Mouse (Mus musculus): Measurements from ENCODE around the gene Tsc1.

Gene Tsc1

GRCm38 (mm10) chr2:28640461-28641424 lies at the start of gene Tsc1:
Gene Tsc1, plus strand, starts transcription at chr2:28641228.
- DNase-seq (ENCODE audit: low read depth, low spot score) = peak; percentile 96

- DNase-seq (ENCODE audit: low read depth, low spot score) = no peak
Observed at GRCm38 (mm10) chr2:28591479-28591878, 49.5 kb upstream of the Tsc1 start.

GRCm38 (mm10) chr2:28592809-28593208 lies 48.2 kb upstream of the Tsc1 start:
- DNase-seq (ENCODE audit: low read depth, low spot score) = no peak

DNA sequence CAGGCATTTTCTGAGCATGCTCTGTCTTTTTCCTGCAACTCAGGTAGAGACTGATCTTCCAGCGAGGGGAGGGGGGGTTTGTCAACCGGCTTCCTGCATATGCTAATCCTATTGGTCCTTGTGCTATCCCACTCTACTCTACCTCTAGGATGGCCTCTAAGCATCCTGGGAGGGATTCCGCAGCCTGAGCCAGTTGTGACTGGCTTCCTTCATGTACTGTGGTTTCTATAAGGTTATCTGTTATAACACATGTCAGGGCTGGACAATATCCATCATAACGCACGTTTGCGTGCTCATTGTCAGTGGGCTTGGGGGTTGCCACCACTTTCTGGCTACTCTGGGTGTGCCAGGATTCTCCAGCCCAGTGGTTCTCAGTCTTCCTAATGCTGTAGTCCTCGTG lies 45.0 kb upstream of the Tsc1 start:
- DNase-seq (ENCODE audit: low read depth, low spot score) = no peak

DNA sequence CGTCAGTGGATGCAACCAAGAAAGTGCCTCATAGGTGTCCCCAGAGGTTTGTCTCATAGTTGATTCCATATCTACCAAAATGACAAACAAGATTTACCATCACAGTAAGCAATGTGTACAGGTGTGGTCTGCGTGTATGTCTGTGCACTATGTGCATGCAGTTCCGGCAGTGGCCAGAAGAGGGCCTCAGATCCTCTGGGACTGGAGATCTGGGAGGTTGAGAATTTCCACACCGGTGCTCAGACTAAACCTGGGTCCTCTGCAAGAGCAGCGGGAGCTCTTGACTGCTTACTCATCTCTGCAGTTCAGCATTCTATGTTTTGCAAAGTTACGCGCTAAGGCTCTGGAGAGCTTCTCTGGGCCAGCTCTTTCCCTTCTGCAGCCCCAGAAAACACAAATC lies 44.0 kb upstream of the Tsc1 start:
- no peak for DNase-seq (ENCODE audit: low read depth, low spot score)

DNA sequence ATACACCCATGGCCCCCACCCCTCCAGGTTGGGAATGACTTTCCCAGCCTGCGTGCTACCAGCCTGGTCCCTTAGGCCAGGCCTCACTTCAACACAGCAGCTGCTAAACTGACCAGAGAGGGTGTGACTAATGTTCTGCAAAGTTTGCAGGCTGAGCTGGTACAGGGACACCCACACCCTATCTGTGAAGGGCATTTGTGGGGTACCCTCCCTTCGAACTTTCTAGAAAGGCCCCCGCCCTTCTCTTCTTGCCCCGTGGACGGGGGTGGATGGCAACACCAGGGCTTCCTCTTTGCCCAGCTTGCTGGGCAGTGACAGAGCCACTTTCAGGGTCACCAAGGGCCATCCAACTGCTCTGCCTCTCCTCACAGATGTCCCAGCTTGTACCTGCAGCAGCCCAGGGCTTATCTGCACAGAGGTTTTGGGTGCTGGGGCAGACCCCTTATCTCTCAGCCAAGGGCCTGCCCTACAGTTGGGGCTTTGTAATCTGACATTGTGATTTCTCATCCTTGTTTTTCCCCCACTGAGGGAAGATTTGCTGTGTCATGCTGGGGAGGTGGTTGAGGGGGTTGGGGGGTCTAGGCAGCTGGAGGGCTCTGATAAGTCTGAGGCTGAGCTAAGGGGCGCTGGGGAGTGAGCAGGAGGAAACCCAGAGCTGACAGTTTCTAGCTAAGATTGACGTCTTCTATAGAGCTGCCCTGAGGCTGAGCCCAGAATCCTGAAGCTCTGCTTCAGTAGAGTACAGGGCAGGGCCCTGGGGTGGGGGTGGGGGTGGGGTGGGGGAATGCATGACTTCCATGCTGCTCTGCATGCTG lies 43.1 kb upstream of the Tsc1 start:
- DNase-seq (ENCODE audit: low read depth, low spot score) = no peak

- no peak for DNase-seq (ENCODE audit: low read depth, low spot score)
Observed at GRCm38 (mm10) chr2:28598692-28599568, 42.1 kb upstream of the Tsc1 start.

DNA sequence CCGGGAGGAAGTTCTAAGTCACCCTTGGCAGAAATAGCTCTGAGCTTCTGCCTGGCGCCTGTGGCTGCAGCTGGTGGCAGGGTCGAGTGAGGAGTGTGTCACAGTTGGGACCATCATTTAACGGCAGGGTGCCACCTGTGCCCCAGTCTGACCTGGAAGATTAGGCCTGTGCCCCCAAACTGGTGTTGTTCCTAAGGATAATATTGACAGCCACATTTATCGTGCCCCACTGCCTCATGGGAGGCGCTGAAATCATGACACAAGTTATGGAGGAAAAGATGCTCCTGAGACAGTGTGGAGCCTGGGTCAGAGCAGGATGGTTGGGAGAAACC lies 41.5 kb upstream of the Tsc1 start:
- no peak for DNase-seq (ENCODE audit: low read depth, low spot score)

DNA sequence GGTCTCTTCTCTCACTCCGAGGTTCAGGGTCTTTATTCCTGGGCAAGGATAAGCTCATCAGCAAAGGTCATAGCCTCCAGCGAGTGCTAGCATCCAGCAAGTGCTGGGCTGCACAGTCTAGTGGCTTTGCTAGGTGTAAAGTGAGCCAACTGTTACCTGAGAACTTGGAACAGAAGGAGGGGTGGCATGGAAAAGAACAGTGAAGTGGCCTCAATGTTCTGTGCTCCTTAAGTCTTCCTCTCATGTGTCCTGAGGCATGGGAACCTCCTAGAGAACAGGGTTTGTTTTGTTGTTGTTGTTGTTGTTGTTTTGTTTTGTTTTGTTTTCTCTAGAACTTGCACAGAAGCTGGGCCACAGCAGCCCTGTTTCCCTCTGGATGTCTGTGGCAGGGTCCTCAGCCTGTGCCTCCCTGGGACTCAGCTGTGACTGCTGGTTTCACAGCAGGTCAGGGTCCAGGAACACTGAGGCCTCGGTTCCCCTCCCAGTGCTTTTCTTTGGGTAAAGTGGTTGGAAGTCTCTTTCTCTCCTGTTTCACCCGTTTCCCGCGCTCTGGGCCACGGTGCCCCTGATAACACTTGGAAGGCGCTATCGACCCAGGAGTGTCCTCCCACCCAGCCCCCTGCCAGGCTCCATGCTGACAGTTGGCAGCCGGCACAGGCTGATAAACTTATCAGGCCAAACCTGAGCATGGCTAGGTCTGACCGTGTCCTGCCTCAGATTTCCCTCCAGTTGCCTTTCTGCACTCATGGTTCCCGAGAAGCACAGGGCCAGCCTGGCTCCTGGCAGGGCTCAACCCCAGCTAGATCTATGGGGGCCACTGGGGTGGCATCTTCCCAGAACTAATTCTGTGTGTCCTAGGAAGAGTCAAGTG lies 39.1 kb upstream of the Tsc1 start:
- DNase-seq (ENCODE audit: low read depth, low spot score) = no peak

DNA sequence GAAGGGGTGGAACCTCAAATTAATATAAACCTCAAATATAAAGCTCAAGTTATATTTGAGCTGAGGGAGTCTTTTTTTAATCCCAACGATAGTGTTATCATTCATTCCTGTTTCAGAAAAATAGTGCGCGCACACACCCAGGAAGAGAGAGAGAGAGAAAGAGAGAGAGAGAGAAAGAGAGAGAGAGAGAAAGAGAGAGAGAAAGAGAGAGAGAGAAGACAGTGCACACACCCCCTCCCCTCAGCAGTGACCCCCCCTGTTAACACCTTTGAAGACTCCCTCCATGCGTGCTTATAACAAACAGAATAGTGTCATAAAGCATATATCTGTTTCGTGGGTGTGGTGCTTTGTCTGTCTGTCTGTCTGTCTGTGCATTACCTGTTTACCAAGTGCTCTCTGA lies 37.5 kb upstream of the Tsc1 start:
- DNase-seq (ENCODE audit: low read depth, low spot score) = no peak

GRCm38 (mm10) chr2:28605789-28606541 lies 35.1 kb upstream of the Tsc1 start:
- no peak for DNase-seq (ENCODE audit: low read depth, low spot score)

DNA sequence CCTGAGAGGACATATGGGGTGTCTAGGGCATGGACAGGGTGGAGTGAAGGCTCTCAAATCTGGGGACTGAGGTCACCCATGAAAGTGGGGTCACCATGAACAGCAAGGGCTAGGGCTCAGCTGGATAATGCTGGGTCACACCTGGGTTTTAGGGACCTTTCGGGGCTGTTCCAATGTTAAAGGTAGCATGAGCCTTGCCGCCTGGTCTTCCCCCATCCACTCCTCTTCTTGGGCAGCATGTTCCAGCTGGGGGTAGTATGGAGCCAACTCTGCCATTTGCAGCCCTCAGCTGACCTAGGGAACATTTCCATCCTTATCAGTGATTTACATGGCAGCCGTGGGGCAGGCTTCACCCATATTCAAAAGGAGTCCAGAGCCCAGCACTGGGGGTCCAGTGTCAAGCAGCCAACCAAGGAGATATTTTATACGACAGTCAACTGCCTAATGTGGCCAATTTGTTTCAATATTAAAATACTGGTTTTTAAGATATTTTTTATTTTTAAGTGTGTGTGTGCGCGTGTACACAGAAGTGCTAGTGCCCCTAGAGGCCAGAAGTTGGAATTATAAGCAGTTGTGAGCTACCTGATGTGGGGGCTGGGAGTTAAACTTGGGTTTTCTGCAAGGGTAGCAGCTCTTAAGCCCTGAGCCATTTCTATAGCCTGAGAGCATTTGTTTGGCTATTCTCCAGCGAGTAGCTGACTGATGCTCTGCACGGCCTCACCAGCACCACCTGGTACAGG lies 34.3 kb upstream of the Tsc1 start:
- DNase-seq (ENCODE audit: low read depth, low spot score) = no peak

GRCm38 (mm10) chr2:28607341-28608165 lies 33.5 kb upstream of the Tsc1 start:
- DNase-seq (ENCODE audit: low read depth, low spot score) = no peak

GRCm38 (mm10) chr2:28609851-28610250 lies 31.2 kb upstream of the Tsc1 start:
- no peak for DNase-seq (ENCODE audit: low read depth, low spot score)

- DNase-seq (ENCODE audit: low read depth, low spot score) = no peak
Observed at GRCm38 (mm10) chr2:28610716-28611406, 30.2 kb upstream of the Tsc1 start.

DNA sequence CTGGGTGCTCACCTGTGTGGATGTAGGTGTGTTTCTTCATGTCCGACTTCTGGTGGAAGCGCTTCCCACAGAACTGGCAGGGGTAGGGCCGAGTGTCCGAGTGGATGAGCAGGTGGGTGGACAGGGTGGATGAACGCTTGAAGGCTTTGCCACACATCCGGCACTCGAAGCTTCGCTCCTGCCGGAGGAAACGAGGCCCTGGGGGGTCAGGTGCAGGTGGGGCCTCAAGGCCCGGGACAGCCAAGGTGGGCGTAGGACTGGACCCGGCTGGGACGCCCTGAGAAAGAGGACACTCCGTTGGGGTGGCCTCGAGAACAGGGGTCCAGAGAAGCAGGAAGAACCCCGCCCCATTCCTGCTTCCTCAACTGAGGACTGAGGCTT lies 29.6 kb upstream of the Tsc1 start:
- no peak for DNase-seq (ENCODE audit: low read depth, low spot score)

- no peak for DNase-seq (ENCODE audit: low read depth, low spot score)
Observed at GRCm38 (mm10) chr2:28612436-28613063, 28.5 kb upstream of the Tsc1 start.
